Mouse (Mus musculus): ENCODE measurements around the gene Skint10. TPM values are rescaled to one million over a fixed set of nuclear protein-coding genes. Genes with fewer than 3 reads are reported as not detected.

Skint10 gene
- polyA plus RNA-seq (2014; fragmentation: Illumina TruSeq; extraction: RNeasy Lipid Tissue Mini Kit (QIAGEN cat#74804); ENCODE audit: low replicate concordance), result not detected

GRCm38 (mm10) chr4:112774766-112775165, at the start of gene Skint10:
Gene Skint10 (minus strand): TSS chr4:112774866.

Other genes starting within 250 kb of the Skint10 start
- not detected for gene Skint2, start 217.7 kb downstream of the Skint10 start, polyA plus RNA-seq (2014; fragmentation: Illumina TruSeq; extraction: RNeasy Lipid Tissue Mini Kit (QIAGEN cat#74804); ENCODE audit: low replicate concordance)